Mouse (Mus musculus): ENCODE results near the gene Hook1. TPM values are rescaled to one million over a fixed set of nuclear protein-coding genes. Genes with fewer than 3 reads are reported as not detected.
"Not testable (repeated sequence)": the region's sequence is repeated elsewhere in the genome, so short reads cannot be mapped to it uniquely, and the experiment has no call there.

Hook1 gene
- polyA plus RNA-seq, 1 experiment from 2014 or later = 31.1 TPM

- Histone ChIP-seq H3K9ac (ENCODE audit: low read depth, low read length) (no peak overlapping the region), H3K27me3 (replicated peaks; ENCODE audit: control insufficient read depth, insufficient read depth, low read length) (no peaks in the 10 kb centered on the region), H3K4me2 (ENCODE audit: low read depth, low read length) (0 out of 2 replicates have a peak overlapping the region, but pooled peaks have one; percentile 34), H3K27ac (ENCODE audit: low read length) (peak overlapping the region; percentile 80), H3K36me3 (ENCODE audit: control insufficient read depth, insufficient read depth, low read length) (no peaks in the 10 kb centered on the region), H3K4me1 (ENCODE audit: control insufficient read depth, insufficient read depth, low read length) (0 out of 2 replicates have a peak, but pooled peaks cover 3% of the 10 kb centered on the region), H3K9me3 (ENCODE audit: control insufficient read depth, low read length) (no peaks in the 10 kb centered on the region), H3K4me3 (ENCODE audit: low read length) (no peak overlapping the region)
- peak; percentile 94 for ATAC-seq
- WGBS = 80% methylated on average over 4 of the region's 4 CpGs
Observed at GRCm38 (mm10) chr4:95934384-95935035, 32.5 kb upstream of the Hook1 start.

DNA sequence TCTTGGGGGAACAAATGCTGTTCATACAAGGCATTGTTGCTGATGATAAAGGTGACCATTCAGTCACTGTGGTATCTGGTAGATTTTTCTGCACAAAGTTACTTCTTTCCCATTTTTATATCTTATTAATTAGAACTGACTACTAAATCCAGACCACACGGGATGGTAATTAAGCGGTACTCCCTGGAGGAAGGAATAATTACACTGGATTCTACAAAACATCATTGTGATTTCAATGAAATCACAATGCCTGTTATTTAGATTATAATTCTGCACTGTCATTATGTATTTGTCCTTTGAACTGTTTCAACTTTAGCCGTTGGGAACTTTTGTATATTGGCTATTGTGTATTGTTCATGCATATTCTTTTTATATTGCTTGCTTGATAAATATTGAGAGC lies 28.3 kb upstream of the Hook1 start:
- Histone ChIP-seq H3K27me3 (replicated peaks; ENCODE audit: control insufficient read depth, insufficient read depth, low read length) (no peaks in the 10 kb centered on the region), H3K9ac (ENCODE audit: low read depth, low read length) (no peak overlapping the region), H3K4me1 (ENCODE audit: control insufficient read depth, insufficient read depth, low read length) (0 out of 2 replicates have a peak, but pooled peaks cover 3% of the 10 kb centered on the region), H3K4me3 (ENCODE audit: low read length) (no peak overlapping the region), H3K36me3 (ENCODE audit: control insufficient read depth, insufficient read depth, low read length) (no peaks in the 10 kb centered on the region), H3K27ac (ENCODE audit: low read length) (no peak overlapping the region), H3K9me3 (ENCODE audit: control insufficient read depth, low read length) (no peaks in the 10 kb centered on the region), H3K4me2 (ENCODE audit: low read depth, low read length) (no peak overlapping the region)
- 70% methylated on average over 3 of the region's 3 CpGs for WGBS
- peak; percentile 21; the same call in 1 of the 2 replicates for ATAC-seq

GRCm38 (mm10) chr4:95947896-95948295 lies 19.1 kb upstream of the Hook1 start:
- no peaks in the 10 kb centered on the region for H3K36me3 ChIP-seq (ENCODE audit: control insufficient read depth, insufficient read depth, low read length)

DNA sequence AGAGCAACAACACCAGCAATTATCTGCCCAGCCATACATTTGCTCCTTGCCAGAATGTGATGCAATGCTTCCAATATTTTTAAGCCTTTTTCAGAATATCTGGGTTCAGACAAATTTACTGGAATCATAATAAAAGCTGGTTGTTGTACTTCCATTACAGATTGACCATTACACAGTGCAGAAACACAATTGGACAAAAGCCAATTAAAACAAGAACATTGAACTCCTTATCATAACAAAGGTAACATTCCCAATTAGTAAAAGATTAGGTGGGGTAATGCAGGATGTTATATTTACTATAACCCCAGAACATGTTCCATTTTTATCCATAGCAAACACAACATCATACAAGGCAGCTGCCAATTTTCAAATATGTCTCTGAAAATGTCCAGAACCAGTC lies 13.7 kb upstream of the Hook1 start:
- peak; percentile 59; the same call in 1 of the 2 replicates for ATAC-seq
- H3K27ac ChIP-seq (ENCODE audit: low read length) = no peak overlapping the region
- H3K4me1 ChIP-seq (ENCODE audit: control insufficient read depth, insufficient read depth, low read length) = no peaks in the 10 kb centered on the region
- no peak overlapping the region for H3K4me3 ChIP-seq (ENCODE audit: low read length)
- H3K36me3 ChIP-seq (ENCODE audit: control insufficient read depth, insufficient read depth, low read length) = no peaks in the 10 kb centered on the region
- no peaks in the 10 kb centered on the region for H3K9me3 ChIP-seq (ENCODE audit: control insufficient read depth, low read length)
- H3K27me3 ChIP-seq (replicated peaks; ENCODE audit: control insufficient read depth, insufficient read depth, low read length) = no peaks in the 10 kb centered on the region
- no peak overlapping the region for H3K9ac ChIP-seq (ENCODE audit: low read depth, low read length)
- H3K4me2 ChIP-seq (ENCODE audit: low read depth, low read length) = no peak overlapping the region

More at GRCm38 (mm10) chr4:95947896-95948295, 19.1 kb upstream of the Hook1 start:
- no peak for ATAC-seq
- Histone ChIP-seq H3K4me2 (ENCODE audit: low read depth, low read length) (no peak overlapping the region), H3K27ac (ENCODE audit: low read length) (no peak overlapping the region), H3K4me1 (ENCODE audit: control insufficient read depth, insufficient read depth, low read length) (no peaks in the 10 kb centered on the region), H3K4me3 (ENCODE audit: low read length) (no peak overlapping the region), H3K9ac (ENCODE audit: low read depth, low read length) (no peak overlapping the region), H3K27me3 (replicated peaks; ENCODE audit: control insufficient read depth, insufficient read depth, low read length) (no peaks in the 10 kb centered on the region), H3K9me3 (ENCODE audit: control insufficient read depth, low read length) (no peaks in the 10 kb centered on the region)
- WGBS = 73% methylated on average over 1 of the region's 1 CpGs

- not testable (repeated sequence) for H3K9me3 ChIP-seq (ENCODE audit: control insufficient read depth, low read length); H3K4me1 ChIP-seq (ENCODE audit: control insufficient read depth, insufficient read depth, low read length); H3K27me3 ChIP-seq (replicated peaks; ENCODE audit: control insufficient read depth, insufficient read depth, low read length); H3K4me3 ChIP-seq (ENCODE audit: low read length); H3K27ac ChIP-seq (ENCODE audit: low read length); H3K9ac ChIP-seq (ENCODE audit: low read depth, low read length); ATAC-seq; H3K36me3 ChIP-seq (ENCODE audit: control insufficient read depth, insufficient read depth, low read length); H3K4me2 ChIP-seq (ENCODE audit: low read depth, low read length)
- WGBS = 96% methylated on average over 17 of the region's 17 CpGs
Observed at GRCm38 (mm10) chr4:95982221-95982620, 15.2 kb downstream of the Hook1 start.

DNA sequence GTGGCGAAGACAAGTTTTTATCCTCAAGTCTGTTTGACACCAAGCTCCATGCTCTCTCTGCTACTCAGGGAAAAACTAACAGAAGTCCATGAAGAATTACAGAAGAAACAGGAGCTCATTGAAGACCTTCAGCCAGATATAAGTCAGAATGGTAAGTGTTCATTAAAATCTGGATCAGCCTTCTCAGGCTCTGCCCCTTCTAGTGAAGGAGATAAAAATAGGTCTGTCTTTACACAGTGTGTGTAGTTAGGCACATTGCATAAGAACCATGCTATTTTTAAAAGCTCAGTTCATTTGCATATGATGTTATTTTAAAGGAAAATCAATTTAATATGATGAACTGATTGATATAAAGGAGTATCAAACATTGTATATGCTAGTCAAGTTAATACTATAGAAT lies 49.8 kb downstream of the Hook1 start:
- H3K4me3 ChIP-seq (ENCODE audit: low read length) = no peak overlapping the region
- H3K27me3 ChIP-seq (replicated peaks; ENCODE audit: control insufficient read depth, insufficient read depth, low read length) = no peaks in the 10 kb centered on the region
- 92% methylated on average over 1 of the region's 1 CpGs for WGBS
- no peaks in the 10 kb centered on the region for H3K4me1 ChIP-seq (ENCODE audit: control insufficient read depth, insufficient read depth, low read length)
- no peak overlapping the region for H3K27ac ChIP-seq (ENCODE audit: low read length)
- ATAC-seq = no peak
- H3K9ac ChIP-seq (ENCODE audit: low read depth, low read length) = no peak overlapping the region
- H3K36me3 ChIP-seq (ENCODE audit: control insufficient read depth, insufficient read depth, low read length) = no peaks in the 10 kb centered on the region
- no peaks in the 10 kb centered on the region for H3K9me3 ChIP-seq (ENCODE audit: control insufficient read depth, low read length)
- no peak overlapping the region for H3K4me2 ChIP-seq (ENCODE audit: low read depth, low read length)

DNA sequence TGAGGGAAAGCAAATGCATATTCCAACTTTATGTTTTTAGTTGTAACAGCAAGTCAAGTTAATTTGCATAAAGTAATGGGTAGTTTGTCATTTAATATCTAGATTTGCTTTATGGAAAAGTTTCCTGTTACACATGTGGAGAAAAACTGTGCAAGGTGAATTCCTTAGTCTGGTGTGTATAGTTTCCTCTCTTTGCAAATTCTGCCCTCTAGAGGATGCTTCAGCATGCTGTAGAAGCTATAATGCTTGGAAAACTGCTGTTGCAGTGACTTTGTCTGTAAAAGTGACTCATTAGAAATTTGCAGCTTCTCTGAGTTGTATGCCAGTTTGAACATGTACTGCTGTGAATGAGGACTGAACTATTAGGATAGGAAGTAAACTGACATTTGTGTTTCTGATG lies 55.8 kb downstream of the Hook1 start:
- no peaks in the 10 kb centered on the region for H3K9me3 ChIP-seq (ENCODE audit: control insufficient read depth, low read length)
- H3K4me2 ChIP-seq (ENCODE audit: low read depth, low read length) = no peak overlapping the region
- H3K27ac ChIP-seq (ENCODE audit: low read length) = no peak overlapping the region
- no peaks in the 10 kb centered on the region for H3K36me3 ChIP-seq (ENCODE audit: control insufficient read depth, insufficient read depth, low read length)
- H3K27me3 ChIP-seq (replicated peaks; ENCODE audit: control insufficient read depth, insufficient read depth, low read length) = no peaks in the 10 kb centered on the region
- no peaks in the 10 kb centered on the region for H3K4me1 ChIP-seq (ENCODE audit: control insufficient read depth, insufficient read depth, low read length)
- no peak overlapping the region for H3K4me3 ChIP-seq (ENCODE audit: low read length)
- ATAC-seq = peak; percentile 50; the same call in 1 of the 2 replicates
- H3K9ac ChIP-seq (ENCODE audit: low read depth, low read length) = no peak overlapping the region

GRCm38 (mm10) chr4:96028412-96028811 lies 61.4 kb downstream of the Hook1 start:
- H3K4me2 ChIP-seq (ENCODE audit: low read depth, low read length) = no peak overlapping the region
- WGBS = 81% methylated on average over 1 of the region's 1 CpGs
- no peak overlapping the region for H3K27ac ChIP-seq (ENCODE audit: low read length)
- no peaks in the 10 kb centered on the region for H3K27me3 ChIP-seq (replicated peaks; ENCODE audit: control insufficient read depth, insufficient read depth, low read length)
- ATAC-seq = no peak
- H3K36me3 ChIP-seq (ENCODE audit: control insufficient read depth, insufficient read depth, low read length) = no peaks in the 10 kb centered on the region
- no peaks in the 10 kb centered on the region for H3K9me3 ChIP-seq (ENCODE audit: control insufficient read depth, low read length)
- H3K4me1 ChIP-seq (ENCODE audit: control insufficient read depth, insufficient read depth, low read length) = no peaks in the 10 kb centered on the region
- no peak overlapping the region for H3K9ac ChIP-seq (ENCODE audit: low read depth, low read length)
- H3K4me3 ChIP-seq (ENCODE audit: low read length) = no peak overlapping the region

- no peak overlapping the region for H3K4me3 ChIP-seq (ENCODE audit: low read length)
- no peak overlapping the region for H3K9ac ChIP-seq (ENCODE audit: low read depth, low read length)
- no peak overlapping the region for H3K4me2 ChIP-seq (ENCODE audit: low read depth, low read length)
- ATAC-seq = no peak
- H3K36me3 ChIP-seq (ENCODE audit: control insufficient read depth, insufficient read depth, low read length) = no peaks in the 10 kb centered on the region
- H3K9me3 ChIP-seq (ENCODE audit: control insufficient read depth, low read length) = no peaks in the 10 kb centered on the region
- no peaks in the 10 kb centered on the region for H3K27me3 ChIP-seq (replicated peaks; ENCODE audit: control insufficient read depth, insufficient read depth, low read length)
- H3K27ac ChIP-seq (ENCODE audit: low read length) = no peak overlapping the region
- H3K4me1 ChIP-seq (ENCODE audit: control insufficient read depth, insufficient read depth, low read length) = no peaks in the 10 kb centered on the region
- WGBS = 77% methylated on average over 2 of the region's 2 CpGs
Observed at GRCm38 (mm10) chr4:96060106-96060505, 93.1 kb downstream of the Hook1 start.

GRCm38 (mm10) chr4:96062045-96062444 lies 95.0 kb downstream of the Hook1 start:
- H3K4me2 ChIP-seq (ENCODE audit: low read depth, low read length) = no peak overlapping the region
- no peak overlapping the region for H3K4me3 ChIP-seq (ENCODE audit: low read length)
- ATAC-seq = no peak
- no peaks in the 10 kb centered on the region for H3K9me3 ChIP-seq (ENCODE audit: control insufficient read depth, low read length)
- no peaks in the 10 kb centered on the region for H3K27me3 ChIP-seq (replicated peaks; ENCODE audit: control insufficient read depth, insufficient read depth, low read length)
- no peaks in the 10 kb centered on the region for H3K36me3 ChIP-seq (ENCODE audit: control insufficient read depth, insufficient read depth, low read length)
- 68% methylated on average over 2 of the region's 2 CpGs for WGBS
- H3K4me1 ChIP-seq (ENCODE audit: control insufficient read depth, insufficient read depth, low read length) = no peaks in the 10 kb centered on the region
- H3K9ac ChIP-seq (ENCODE audit: low read depth, low read length) = no peak overlapping the region
- H3K27ac ChIP-seq (ENCODE audit: low read length) = no peak overlapping the region

Measured in intestine, embryonic 16.5 days (tissue).